Mouse (Mus musculus) layer of hippocampus, adult 2 months (tissue): ENCODE measurements at regions not wholly inside any gene's neighbourhood (a gene's known extent, or its start where the extent isn't known, plus 50 kb on each side); places are given as distances from the start of the nearest gene placed in this dataset.

ENCODE experiments used
- DNase-seq, 2 experiments: peaks; one replicate each; pipeline ENCODE4 v3.0.0; 2022; ENCODE audit warnings: low spot score in 2 of 2
- H3K27ac ChIP-seq: fragments of 200-600 bp; 2 replicates; pipeline ENCODE4 v1.8.1; 2022
- H3K4me3 ChIP-seq: fragments of 200-600 bp; 2 replicates; pipeline ENCODE4 v1.8.1; 2022; ENCODE audit warnings: mild to moderate bottlenecking
- CTCF ChIP-seq: fragments of 200-600 bp; conservative IDR thresholded peaks from 2 replicates; pipeline ENCODE4 v1.8.1; 2022; ENCODE audit warnings: antibody characterized with exemption, mild to moderate bottlenecking, moderate library complexity

- Histone ChIP-seq H3K27ac (no peak overlapping the region), H3K4me3 (no peak overlapping the region)
- DNase-seq = no peak
- TF ChIP-seq CTCF = no peak
Observed at GRCm38 (mm10) chr2:92523321-92523895, 63.1 kb upstream of the Slc35c1 start.

DNA sequence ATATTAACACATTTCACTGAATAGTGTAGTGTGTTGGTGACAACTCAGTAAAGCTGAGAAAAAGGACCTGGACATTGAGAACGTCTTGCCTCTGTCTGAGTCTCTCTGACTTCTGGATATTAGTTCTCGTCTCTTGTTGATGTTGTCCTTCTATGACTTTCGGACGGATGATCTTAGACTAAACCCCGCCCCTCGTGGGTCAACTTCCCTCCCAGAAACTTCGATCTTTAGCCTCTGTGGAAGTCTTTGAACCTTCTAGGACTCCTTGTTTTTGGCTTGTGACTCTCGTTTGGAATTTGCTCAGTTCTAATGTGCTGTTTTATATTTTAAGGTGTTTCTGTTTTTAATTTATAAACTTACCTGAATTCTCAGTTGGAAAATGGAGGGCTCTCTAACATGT, 61.2 kb upstream of the Slc35c1 start:
- H3K27ac ChIP-seq = no peak overlapping the region
- no peak for TF ChIP-seq CTCF
- no peak overlapping the region for H3K4me3 ChIP-seq
- DNase-seq = no peak

- no peak for DNase-seq
- no peak overlapping the region for H3K4me3 ChIP-seq
- H3K27ac ChIP-seq = no peak overlapping the region
- TF ChIP-seq CTCF = no peak
Observed at GRCm38 (mm10) chr2:92519396-92519795, 59.1 kb upstream of the Slc35c1 start.

- Histone ChIP-seq H3K4me3 (no peak overlapping the region), H3K27ac (no peak overlapping the region)
- TF ChIP-seq CTCF = no peak
- no peak for DNase-seq
Observed at GRCm38 (mm10) chr2:92518891-92519290, 58.6 kb upstream of the Slc35c1 start.

DNA sequence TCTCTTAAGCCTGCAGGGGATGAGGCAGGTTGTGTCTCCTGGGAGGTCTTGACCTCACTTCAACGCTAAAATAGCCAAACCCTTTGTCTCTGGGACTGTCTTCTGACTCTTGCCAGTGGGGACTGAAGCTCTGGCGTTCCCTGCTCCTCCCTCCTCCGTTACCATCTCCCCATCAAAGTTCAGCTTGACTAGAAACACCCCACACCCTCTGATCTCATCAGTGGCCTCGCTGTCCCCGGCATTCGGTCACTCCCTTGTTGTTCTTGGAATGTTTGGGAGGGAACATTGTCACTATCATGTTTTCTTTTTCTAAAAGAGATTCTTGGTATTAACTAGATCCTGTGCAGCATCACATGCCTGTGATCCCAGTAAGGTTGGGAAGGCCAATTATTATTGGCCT, 54.6 kb upstream of the Slc35c1 start:
- no peak for DNase-seq
- H3K4me3 ChIP-seq = no peak overlapping the region
- no peak overlapping the region for H3K27ac ChIP-seq
- TF ChIP-seq CTCF = no peak

- no peak for DNase-seq
- no peak for TF ChIP-seq CTCF
- H3K4me3 ChIP-seq = no peak overlapping the region
- H3K27ac ChIP-seq = peak overlapping the region; percentile 80
Observed at GRCm38 (mm10) chr2:92511771-92512744, 51.7 kb upstream of the Slc35c1 start.
